Mouse (Mus musculus) forebrain, embryonic 10.5 days (tissue): ENCODE data around the gene Dcaf5. TPM values are rescaled to one million over a fixed set of nuclear protein-coding genes. Genes with fewer than 3 reads are reported as not detected.

Source experiments
- DNase-seq: peaks from one replicate; pipeline ENCODE4 v3.0.0-alpha.2; 2017; ENCODE audit warnings: low spot score; ENCODE audit errors: extremely low spot score
- H3K27ac ChIP-seq: fragments of 300-500 bp; sonication (generic); 2 replicates; pipeline ENCODE4 v1.5.1; 2016; ENCODE audit warnings: mild to moderate bottlenecking
- H3K27me3 ChIP-seq: fragments of 300-500 bp; sonication (generic); 2 replicates; pipeline ENCODE4 v1.6.1; 2016; ENCODE audit warnings: mild to moderate bottlenecking; ENCODE audit not compliant: poor library complexity, severe bottlenecking
- H3K36me3 ChIP-seq: fragments of 300-500 bp; sonication (generic); replicated peaks from 2 replicates; pipeline ENCODE4 v1.6.1; 2016; ENCODE audit warnings: mild to moderate bottlenecking, moderate library complexity
- H3K4me1 ChIP-seq: fragments of 300-500 bp; sonication (generic); 2 replicates; pipeline ENCODE4 v1.6.1; 2016
- H3K4me3 ChIP-seq: fragments of 300-500 bp; sonication (generic); 2 replicates; pipeline ENCODE4 v1.5.1; 2016; ENCODE audit warnings: mild to moderate bottlenecking, moderate library complexity
- H3K9me3 ChIP-seq: fragments of 300-500 bp; sonication (generic); 2 replicates; pipeline ENCODE4 v1.6.1; 2016; ENCODE audit warnings: mild to moderate bottlenecking, moderate library complexity
- WGBS: fragments of 180-500 bp; shearing (Covaris S2); methylation state at CpG from one replicate; pipeline ENCODE4 v1.1.7; 2016; 5-methylcytosine and 5-hydroxymethylcytosine counted together
- polyA plus RNA-seq: library from polyadenylated mRNA; unstranded; fragments of >200 nt; fragmentation: Nextera tagmentation; extraction: Ambion mirVana; gene quantifications from 2 replicates; pipeline ENCODE4 v1.2.1, GENCODE M21; 2016

Dcaf5 gene
- polyA plus RNA-seq, 1 experiment from 2014 or later = 11.9 TPM

DNA sequence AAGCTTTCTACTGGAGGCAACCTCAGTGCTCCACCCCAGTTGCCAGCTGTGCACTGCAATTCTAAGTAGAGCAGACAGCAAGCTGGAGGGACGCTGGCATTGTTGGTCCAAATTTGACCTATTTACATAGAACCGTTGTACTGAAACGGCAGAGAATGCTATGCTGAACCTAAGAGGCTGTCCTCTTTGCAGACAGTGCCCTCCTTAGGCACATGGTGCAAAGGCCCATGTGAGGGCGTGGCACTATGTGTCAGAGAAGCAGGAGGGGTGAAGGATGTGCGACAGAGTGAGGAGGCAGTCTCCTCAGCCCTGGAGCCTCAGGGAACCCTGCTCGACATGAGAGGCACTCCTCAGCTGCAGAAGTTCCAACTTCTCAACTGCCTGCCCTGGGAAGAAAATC is 40.0 kb downstream of the Dcaf5 start:
- H3K36me3 ChIP-seq = peaks cover 87% of the 10 kb centered on the region
- DNase-seq = no peak
- no peaks in the 10 kb centered on the region for H3K27me3 ChIP-seq
- H3K27ac ChIP-seq = no peak overlapping the region
- no peaks in the 10 kb centered on the region for H3K4me1 ChIP-seq
- no peaks in the 10 kb centered on the region for H3K9me3 ChIP-seq
- 78% methylated on average over 6 of the region's 6 CpGs for WGBS
- no peak overlapping the region for H3K4me3 ChIP-seq

- no peak overlapping the region for H3K27ac ChIP-seq
- H3K9me3 ChIP-seq = no peaks in the 10 kb centered on the region
- DNase-seq = no peak
- WGBS = 97% methylated on average over 4 of the region's 4 CpGs
- H3K36me3 ChIP-seq = peaks cover 82% of the 10 kb centered on the region
- no peaks in the 10 kb centered on the region for H3K4me1 ChIP-seq
- no peaks in the 10 kb centered on the region for H3K27me3 ChIP-seq
- no peak overlapping the region for H3K4me3 ChIP-seq
Measured at GRCm38 (mm10) chr12:80395270-80395669, 41.1 kb downstream of the Dcaf5 start.

DNA sequence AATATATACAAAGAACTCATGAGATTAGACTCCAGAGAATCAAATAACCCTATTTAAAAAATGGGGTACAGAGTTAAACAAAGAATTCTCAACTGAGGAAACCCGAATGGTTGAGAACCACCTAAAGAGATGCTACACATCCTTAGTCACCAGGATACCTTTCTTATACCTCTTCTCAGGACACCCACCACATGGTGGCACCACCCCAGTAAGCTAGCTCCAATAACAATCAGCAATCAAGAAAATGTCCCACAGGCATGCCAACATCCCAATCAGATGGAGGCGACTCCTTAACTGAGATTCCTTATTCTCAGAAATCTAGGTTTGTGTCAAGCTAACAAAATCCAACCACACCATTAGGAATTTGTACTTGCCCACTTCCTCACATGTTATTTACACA is 42.4 kb downstream of the Dcaf5 start:
- WGBS = 91% methylated on average over 2 of the region's 2 CpGs
- Histone ChIP-seq H3K9me3 (no peaks in the 10 kb centered on the region), H3K36me3 (peaks cover 79% of the 10 kb centered on the region)

DNA sequence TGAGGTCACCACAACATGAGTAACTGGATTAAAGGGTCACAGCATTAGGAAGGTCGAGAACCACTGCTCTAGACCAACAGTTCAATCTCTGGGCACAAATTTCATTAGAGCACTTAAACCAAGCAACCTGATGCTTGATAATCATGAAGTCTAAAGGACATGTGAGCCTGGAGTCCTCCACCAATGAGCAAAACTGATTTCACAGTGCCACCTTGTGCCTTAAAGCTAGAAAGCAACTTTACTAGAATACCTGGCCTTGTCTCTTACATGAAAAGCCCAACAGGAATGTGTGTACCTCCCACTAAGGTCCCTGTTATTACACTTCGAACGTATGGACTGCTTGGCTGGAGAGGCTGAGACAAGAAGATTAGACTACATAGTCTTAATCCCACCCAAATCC is 47.0 kb downstream of the Dcaf5 start:
- Histone ChIP-seq H3K36me3 (peaks cover 55% of the 10 kb centered on the region), H3K27me3 (no peaks in the 10 kb centered on the region), H3K4me1 (peaks cover 5% of the 10 kb centered on the region), H3K9me3 (no peaks in the 10 kb centered on the region), H3K27ac (no peak overlapping the region), H3K4me3 (no peak overlapping the region)
- WGBS = 71% methylated on average over 3 of the region's 3 CpGs
- no peak for DNase-seq

More for the DNA sequence above, 42.4 kb downstream of the Dcaf5 start:
- no peaks in the 10 kb centered on the region for H3K27me3 ChIP-seq
- H3K4me3 ChIP-seq = no peak overlapping the region
- H3K4me1 ChIP-seq = no peaks in the 10 kb centered on the region
- H3K27ac ChIP-seq = no peak overlapping the region
- DNase-seq = no peak

DNA sequence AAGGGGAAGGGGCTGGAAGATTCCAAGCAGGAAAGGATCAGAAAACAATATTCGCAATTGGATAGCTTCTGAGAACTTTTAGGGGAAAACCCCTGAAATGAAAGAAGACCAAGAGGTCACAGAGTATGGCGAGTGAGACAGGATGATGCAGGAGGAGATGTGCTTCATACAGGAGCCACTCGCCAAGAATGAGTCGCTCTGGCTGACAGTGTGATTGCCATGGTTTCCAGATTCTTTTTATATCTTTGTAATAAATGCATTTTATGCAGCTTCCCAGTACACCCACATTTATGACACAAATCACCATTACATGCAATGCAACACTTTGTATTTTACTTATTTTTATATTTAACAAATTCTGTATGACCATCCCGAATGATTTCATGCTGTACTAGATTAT is 49.1 kb downstream of the Dcaf5 start:
- no peaks in the 10 kb centered on the region for H3K9me3 ChIP-seq
- DNase-seq = no peak
- peaks cover 5% of the 10 kb centered on the region for H3K4me1 ChIP-seq
- H3K27ac ChIP-seq = no peak overlapping the region
- peaks cover 56% of the 10 kb centered on the region for H3K36me3 ChIP-seq
- no peak overlapping the region for H3K4me3 ChIP-seq
- H3K27me3 ChIP-seq = no peaks in the 10 kb centered on the region
- 94% methylated on average over 5 of the region's 5 CpGs for WGBS

DNA sequence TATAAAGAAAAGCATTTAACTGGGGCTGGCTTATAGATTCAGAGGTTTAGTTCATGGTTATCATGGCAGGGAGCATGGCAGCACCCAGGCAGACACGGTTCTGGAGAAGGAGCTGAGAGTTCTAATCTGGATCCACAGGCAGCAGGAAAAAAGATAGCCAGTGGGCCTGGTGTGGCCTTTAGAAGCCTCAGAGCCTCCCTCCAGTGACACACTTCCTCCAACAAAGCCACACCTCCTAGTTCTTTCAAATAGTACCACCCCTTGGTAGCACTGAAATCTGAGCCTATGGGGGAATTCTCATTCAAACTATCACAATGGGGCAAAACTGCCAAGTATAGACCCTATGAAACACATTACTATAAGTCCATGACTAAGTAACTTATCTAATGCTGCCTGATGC is 51.0 kb downstream of the Dcaf5 start:
- peaks cover 7% of the 10 kb centered on the region for H3K4me1 ChIP-seq
- WGBS = 88% methylated on average over 1 of the region's 1 CpGs
- H3K4me3 ChIP-seq = no peak overlapping the region
- H3K27ac ChIP-seq = no peak overlapping the region
- H3K36me3 ChIP-seq = peaks cover 59% of the 10 kb centered on the region
- DNase-seq = no peak
- H3K27me3 ChIP-seq = no peaks in the 10 kb centered on the region
- no peaks in the 10 kb centered on the region for H3K9me3 ChIP-seq

DNA sequence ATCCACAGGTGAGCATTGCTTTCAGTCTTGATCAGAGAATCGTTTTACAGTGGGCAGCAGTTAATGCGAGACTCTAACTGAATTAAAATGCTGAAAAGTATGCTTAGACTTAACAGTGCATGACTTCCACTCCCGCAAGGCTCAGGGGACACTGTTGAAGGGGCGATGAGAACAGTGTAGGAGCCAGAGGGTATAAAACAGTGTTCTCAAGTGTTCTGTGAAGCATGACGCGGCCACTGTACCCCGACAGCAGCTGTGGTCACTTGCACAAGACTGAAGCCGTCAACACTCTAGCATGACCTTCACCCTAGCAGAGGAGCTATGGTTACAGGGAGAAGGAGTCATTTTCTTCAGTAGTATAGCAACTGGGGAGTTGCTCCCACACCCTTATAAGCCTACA is 52.9 kb downstream of the Dcaf5 start:
- H3K4me3 ChIP-seq = no peak overlapping the region
- no peaks in the 10 kb centered on the region for H3K27me3 ChIP-seq
- no peak for DNase-seq
- H3K36me3 ChIP-seq = peaks cover 67% of the 10 kb centered on the region
- H3K4me1 ChIP-seq = peaks cover 18% of the 10 kb centered on the region
- H3K27ac ChIP-seq = no peak overlapping the region
- WGBS = 94% methylated on average over 8 of the region's 8 CpGs
- H3K9me3 ChIP-seq = no peaks in the 10 kb centered on the region

DNA sequence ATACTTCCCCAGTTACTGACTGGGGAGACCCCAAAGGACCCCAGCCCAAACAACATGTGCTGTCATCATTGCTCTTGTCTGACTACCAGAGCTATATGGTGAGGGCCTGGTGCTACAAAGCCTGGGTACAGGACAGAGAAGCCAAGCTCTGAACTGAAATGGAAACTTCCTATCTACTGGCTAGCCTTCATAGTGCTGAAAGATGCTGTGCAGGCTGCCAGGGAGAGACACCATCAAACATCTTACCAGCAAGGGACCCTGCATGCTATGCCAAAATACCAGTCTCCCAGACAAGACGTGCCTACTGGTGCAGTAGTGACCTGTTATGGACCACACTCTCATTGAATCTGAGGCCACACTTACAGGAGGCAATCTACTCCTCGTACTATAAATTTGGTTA is 53.6 kb downstream of the Dcaf5 start:
- no peak for DNase-seq
- Histone ChIP-seq H3K27ac (no peak overlapping the region), H3K27me3 (no peaks in the 10 kb centered on the region), H3K4me1 (peaks cover 18% of the 10 kb centered on the region), H3K36me3 (peaks cover 68% of the 10 kb centered on the region), H3K4me3 (no peak overlapping the region), H3K9me3 (no peaks in the 10 kb centered on the region)
- 90% methylated on average over 2 of the region's 2 CpGs for WGBS

DNA sequence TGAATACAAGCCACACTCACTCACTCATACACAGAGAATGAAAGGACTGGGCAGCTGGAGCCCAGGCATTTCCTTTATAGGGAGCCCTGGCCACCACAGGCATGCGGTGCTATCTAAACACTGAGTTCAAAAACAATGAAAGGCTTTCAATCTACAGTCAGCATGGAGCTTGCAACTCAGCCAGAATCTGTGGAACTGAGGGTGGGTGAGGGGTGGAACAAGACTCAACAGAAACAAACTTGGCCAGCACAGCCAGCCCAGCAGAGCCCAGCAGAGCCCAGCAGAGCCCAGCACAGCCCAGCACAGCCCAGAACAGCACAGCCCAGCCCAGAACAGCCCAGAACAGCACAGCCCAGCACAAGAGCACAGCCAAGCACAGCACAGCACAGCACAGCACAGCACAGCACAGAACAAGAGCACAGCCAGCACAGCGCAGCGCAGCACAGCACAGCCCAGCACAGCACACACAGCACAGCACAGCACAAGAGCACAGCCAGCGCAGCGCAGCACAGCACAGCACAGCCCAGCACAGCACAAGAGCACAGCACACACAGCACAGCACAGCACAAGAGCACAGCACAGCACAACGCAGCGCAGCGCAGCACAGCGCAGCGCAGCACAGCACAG is 56.5 kb downstream of the Dcaf5 start:
- no peak for DNase-seq
- Histone ChIP-seq H3K4me3 (no peak overlapping the region), H3K4me1 (peaks cover 13% of the 10 kb centered on the region), H3K27me3 (no peaks in the 10 kb centered on the region), H3K9me3 (no peaks in the 10 kb centered on the region), H3K36me3 (peaks cover 73% of the 10 kb centered on the region), H3K27ac (peak overlapping the region; percentile 79)
- 86% methylated on average over 10 of the region's 10 CpGs for WGBS

- Histone ChIP-seq H3K36me3 (peaks cover 75% of the 10 kb centered on the region), H3K27ac (0 out of 2 replicates have a peak overlapping the region, but pooled peaks have one; percentile 79), H3K4me3 (no peak overlapping the region), H3K9me3 (no peaks in the 10 kb centered on the region), H3K4me1 (peaks cover 13% of the 10 kb centered on the region), H3K27me3 (no peaks in the 10 kb centered on the region)
- DNase-seq = no peak
- 90% methylated on average over 4 of the region's 4 CpGs for WGBS
Measured at GRCm38 (mm10) chr12:80379393-80379792, 57.0 kb downstream of the Dcaf5 start.

- Histone ChIP-seq H3K4me1 (peaks cover 13% of the 10 kb centered on the region), H3K36me3 (peaks cover 78% of the 10 kb centered on the region), H3K27me3 (no peaks in the 10 kb centered on the region), H3K9me3 (no peaks in the 10 kb centered on the region), H3K4me3 (no peak overlapping the region), H3K27ac (no peak overlapping the region)
- 61% methylated on average over 1 of the region's 1 CpGs for WGBS
- DNase-seq = no peak
Measured at GRCm38 (mm10) chr12:80377604-80378003, 58.8 kb downstream of the Dcaf5 start.

GRCm38 (mm10) chr12:80375721-80376120 is 60.7 kb downstream of the Dcaf5 start:
- H3K9me3 ChIP-seq = no peaks in the 10 kb centered on the region
- H3K4me3 ChIP-seq = no peak overlapping the region
- no peak overlapping the region for H3K27ac ChIP-seq
- peaks cover 73% of the 10 kb centered on the region for H3K36me3 ChIP-seq
- H3K27me3 ChIP-seq = no peaks in the 10 kb centered on the region
- DNase-seq = no peak
- H3K4me1 ChIP-seq = peaks cover 13% of the 10 kb centered on the region
- 92% methylated on average over 4 of the region's 4 CpGs for WGBS

DNA sequence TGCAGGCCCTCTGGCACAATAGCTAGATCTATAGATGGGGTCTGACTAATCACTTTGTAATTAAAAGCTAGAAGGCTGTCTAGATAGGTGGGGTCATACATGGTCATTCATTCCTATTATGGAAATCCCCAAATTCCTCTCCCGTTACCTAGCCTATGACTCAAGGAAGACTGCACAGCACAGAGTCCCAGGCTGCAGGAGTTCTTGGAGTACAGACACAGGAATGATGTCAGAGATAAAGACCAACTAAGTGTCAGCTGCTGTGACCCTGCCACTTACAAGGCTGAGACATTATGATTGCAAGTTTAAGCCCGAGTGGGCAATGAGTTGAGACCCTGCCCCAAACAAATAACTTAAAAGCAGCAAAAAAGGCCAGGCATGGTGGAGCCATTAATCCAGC is 61.7 kb downstream of the Dcaf5 start:
- 88% methylated on average over 2 of the region's 2 CpGs for WGBS
- Histone ChIP-seq H3K4me3 (no peak overlapping the region), H3K4me1 (peaks cover 5% of the 10 kb centered on the region), H3K27ac (no peak overlapping the region), H3K27me3 (no peaks in the 10 kb centered on the region), H3K9me3 (no peaks in the 10 kb centered on the region), H3K36me3 (peaks cover 63% of the 10 kb centered on the region)
- no peak for DNase-seq

GRCm38 (mm10) chr12:80372946-80373345 is 63.5 kb downstream of the Dcaf5 start:
- WGBS = 91% methylated on average over 8 of the region's 8 CpGs

More at GRCm38 (mm10) chr12:80372946-80373345, 63.5 kb downstream of the Dcaf5 start:
- Histone ChIP-seq H3K4me1 (no peaks in the 10 kb centered on the region), H3K27me3 (no peaks in the 10 kb centered on the region), H3K27ac (no peak overlapping the region), H3K36me3 (peaks cover 58% of the 10 kb centered on the region), H3K9me3 (no peaks in the 10 kb centered on the region), H3K4me3 (no peak overlapping the region)
- DNase-seq = no peak
